Mouse (Mus musculus) regulatory T cell (primary cell): ENCODE data around the gene Fuz.

ENCODE experiments used
- in situ Hi-C: fragments of 300-600 bp; cut with MboI, MseI; formaldehyde crosslinking; loops from one replicate; pipeline ENCODE4 v1.15.1; 2025; ENCODE audit warnings: high pct_unique_total_duplicates

Gene Fuz

DNA sequence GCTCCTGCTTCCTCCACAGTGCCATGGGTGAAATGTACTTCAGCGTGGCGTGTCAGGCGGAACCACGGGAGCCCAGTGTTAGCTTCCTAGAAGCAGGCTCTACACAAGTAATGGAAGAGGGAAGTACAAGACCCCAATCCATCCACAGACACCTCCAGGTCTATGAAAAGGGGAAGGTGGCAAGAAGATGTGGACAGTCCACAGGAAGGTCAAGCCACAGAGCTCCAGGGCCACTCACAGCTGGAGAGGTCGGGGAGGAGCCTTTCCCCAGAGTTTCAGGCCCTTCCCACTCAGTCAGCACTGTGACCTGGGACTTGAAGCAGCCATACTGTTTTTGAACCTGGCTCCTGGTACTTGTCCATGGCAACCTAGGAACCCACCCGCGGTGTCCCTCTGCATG lies 8.9 kb upstream of the Fuz start:
- in situ Hi-C loops: no loop called here

- in situ Hi-C loops: no loop called here
Observed at GRCm38 (mm10) chr7:44888256-44889105, 7.4 kb upstream of the Fuz start.

DNA sequence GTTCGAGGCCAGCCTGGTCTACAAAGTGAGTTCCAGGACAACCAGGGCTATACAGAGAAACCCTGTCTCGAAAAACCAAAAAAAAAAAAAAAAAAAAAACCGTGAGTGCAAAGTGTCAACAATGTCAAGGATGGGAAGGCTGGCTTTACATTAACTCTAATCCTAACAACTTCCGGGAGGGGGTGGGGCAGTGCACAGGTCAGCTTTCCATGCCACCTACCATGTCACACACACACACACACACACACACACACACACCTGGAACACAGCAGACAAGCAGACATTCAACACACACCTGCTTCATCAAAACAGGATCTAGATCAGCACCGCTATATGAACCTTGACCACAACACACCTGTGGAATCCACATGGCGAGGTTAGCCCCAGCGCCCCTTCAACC lies 5.7 kb upstream of the Fuz start:
- in situ Hi-C loops: no loop called here

GRCm38 (mm10) chr7:44890737-44891136 lies 5.1 kb upstream of the Fuz start:
- in situ Hi-C loops: no loop called here

DNA sequence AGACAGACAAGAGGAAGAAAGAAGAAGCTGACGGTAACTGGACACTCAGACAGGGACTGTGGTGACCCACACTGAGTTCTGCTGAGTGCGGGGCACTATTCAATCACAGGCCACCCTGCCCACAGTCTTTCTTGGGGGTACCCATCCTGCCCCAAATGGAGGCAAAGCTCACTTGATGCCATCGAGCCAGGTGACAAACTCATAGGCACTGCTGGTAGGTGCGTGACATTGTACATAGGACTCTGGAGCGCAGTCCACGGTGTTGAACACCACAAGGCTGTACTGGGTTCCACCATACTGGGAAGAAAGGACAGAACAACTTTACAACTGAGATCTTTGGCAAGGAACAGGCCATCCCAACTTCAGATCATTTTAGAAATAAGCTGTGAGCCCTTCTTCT lies 4.3 kb upstream of the Fuz start:
- in situ Hi-C loops: no loop called here

GRCm38 (mm10) chr7:44892276-44892921 lies 3.5 kb upstream of the Fuz start, which contains the start of gene Med25:
TSS of gene Med25 (minus strand) at chr7:44892712.
- in situ Hi-C loops: no loop called here

DNA sequence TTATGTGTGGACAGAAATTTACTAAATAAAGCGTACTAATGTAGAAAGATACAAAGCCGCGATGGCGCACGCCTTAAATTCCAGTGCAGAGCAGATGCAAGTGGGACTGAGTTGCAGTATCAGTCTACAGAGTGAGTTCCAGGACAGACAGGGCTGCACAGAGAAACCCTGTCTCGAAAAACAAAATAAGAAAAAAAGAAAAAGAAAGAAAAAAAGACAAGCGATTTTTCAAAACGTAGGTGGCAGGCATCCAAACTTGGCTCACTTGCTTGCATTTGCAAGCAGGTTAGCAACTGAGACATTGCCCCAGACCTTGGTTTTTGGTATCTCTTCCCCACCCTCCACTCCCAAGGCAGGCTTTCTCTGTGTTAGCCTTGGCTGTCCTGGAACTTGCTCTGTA lies 2.7 kb upstream of the Fuz start:
- in situ Hi-C loops: no loop called here

GRCm38 (mm10) chr7:44894175-44894574 lies 1.7 kb upstream of the Fuz start:
- in situ Hi-C loops: no loop called here

DNA sequence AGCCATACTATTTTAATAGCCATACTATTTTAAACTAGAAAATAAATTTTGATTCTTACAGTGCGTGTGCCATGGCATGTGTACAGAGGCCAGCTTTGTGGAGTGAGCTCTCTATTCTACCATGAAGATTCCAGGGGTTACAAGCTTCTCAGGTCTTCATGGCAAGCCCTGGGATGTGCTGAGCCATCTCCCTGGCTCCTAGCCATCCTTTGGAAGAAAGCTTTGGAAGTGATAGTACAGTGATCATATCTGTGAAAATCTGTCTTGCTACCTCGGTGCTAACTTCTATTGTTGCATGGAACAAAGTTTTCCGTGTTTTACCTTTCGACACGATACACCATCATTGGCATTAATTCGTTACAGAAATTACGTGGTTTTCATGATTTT lies 680 bp upstream of the Fuz start:
- in situ Hi-C loops: no loop called here

- in situ Hi-C loops: no loop called here
Observed at GRCm38 (mm10) chr7:44896499-44896898, 620 bp downstream of the Fuz start.

GRCm38 (mm10) chr7:44898607-44899006 lies 2.7 kb downstream of the Fuz start:
- in situ Hi-C loops: no loop called here

GRCm38 (mm10) chr7:44900632-44901031 lies 4.8 kb downstream of the Fuz start:
- in situ Hi-C loops: no loop called here

DNA sequence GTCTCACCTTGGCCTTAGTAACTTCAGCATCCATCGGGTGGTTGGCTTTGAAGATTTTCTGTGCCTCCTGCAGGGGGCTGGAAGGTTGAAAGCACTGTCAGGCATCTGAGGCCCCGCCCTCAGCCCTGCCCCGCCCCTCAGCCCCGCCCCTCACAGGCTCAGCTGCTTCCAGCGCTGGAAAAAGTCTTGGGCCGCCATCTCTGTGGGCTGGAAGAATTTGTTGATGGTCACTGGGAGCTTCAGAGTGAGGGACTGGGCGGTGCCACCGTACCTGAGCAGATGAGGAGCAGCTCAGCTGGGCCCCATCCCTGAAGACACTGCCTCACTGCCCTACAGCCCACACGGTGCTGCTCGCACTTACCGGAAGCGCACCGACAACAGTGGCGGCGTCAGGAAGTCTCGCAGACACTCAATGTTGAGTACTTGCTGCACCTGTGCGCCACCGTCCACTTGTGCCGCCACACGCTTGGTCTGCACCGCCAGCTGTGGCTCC lies 5.4 kb downstream of the Fuz start:
- in situ Hi-C loops: no loop called here

DNA sequence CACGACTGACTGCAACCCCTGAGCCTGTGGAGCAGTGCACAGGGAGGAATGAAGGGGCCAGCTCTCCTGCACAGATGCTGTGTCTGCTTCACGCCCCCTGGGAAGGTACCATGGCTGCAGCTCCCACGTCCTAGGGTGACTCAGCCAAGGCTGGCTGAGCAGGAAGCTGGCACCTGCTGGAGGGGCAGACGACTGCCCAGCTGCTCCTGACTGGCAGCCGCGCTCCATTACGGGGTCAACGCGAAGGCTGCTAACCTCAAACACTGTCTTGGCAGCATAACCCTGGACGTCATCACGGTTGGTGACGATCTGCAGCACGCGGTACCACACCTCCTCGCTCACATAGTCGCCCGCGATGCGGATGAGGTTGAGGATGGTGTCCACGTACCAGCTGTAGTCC lies 9.6 kb downstream of the Fuz start:
- in situ Hi-C loops: no loop called here

GRCm38 (mm10) chr7:44908706-44909476 lies 13.0 kb downstream of the Fuz start:
- in situ Hi-C loops: no loop called here

GRCm38 (mm10) chr7:44914396-44914795 lies 18.5 kb downstream of the Fuz start:
- in situ Hi-C loops: no loop called here

DNA sequence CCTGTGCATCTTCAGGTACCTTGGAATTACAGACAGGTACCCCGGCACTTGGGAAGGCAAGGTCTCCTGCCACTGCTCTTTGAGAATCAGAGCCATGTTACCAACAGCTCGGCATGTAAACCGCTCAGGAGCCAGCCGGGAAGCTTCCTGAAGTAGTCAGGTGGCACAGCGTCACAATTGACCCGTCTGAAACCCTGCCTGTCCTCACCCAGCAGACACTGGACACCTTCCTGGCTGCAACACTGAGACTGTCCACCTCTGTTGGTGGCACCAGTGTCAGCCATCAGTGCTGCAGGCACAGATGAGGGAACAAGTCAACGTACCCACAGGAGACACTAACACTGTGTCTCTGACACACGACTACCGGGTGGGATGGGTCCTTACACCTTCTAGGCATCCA lies 19.4 kb downstream of the Fuz start:
- in situ Hi-C loops: no loop called here

GRCm38 (mm10) chr7:44916191-44916590 lies 20.3 kb downstream of the Fuz start:
- in situ Hi-C loops: no loop called here

GRCm38 (mm10) chr7:44916881-44917280 lies 21.0 kb downstream of the Fuz start:
- in situ Hi-C loops: no loop called here

DNA sequence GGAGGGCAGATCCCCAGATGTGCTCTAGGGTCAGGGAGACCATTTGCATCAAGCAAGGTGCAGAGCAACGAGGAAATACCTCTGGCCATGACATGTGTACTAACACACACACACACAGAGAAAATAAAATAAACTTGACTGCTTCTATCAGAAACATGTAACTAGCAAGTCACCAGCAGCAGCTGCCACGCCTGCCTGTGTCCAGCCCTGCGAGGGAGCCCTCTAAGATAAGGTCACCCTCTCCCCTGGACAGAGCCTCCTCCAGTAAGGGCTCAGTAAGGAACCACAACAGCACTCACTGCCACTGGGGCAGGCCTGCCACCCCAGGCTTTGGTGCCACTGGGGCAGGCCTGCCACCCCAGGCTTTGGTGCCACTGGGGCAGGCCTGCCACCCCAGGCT lies 22.3 kb downstream of the Fuz start:
- in situ Hi-C loops: no loop called here

GRCm38 (mm10) chr7:44919127-44919526 lies 23.2 kb downstream of the Fuz start:
- in situ Hi-C loops: no loop called here

GRCm38 (mm10) chr7:44922530-44922929 lies 26.7 kb downstream of the Fuz start:
- in situ Hi-C loops: loop anchor here (10.0 kb wide), 1 partner anchor 642 kb away; no protein-coding TSS in a partner anchor
